Mouse (Mus musculus) macrophage (primary cell): ENCODE measurements at regions not wholly inside any gene's neighbourhood (a gene's known extent, or its start where the extent isn't known, plus 50 kb on each side); places are given as distances from the start of the nearest gene placed in this dataset.

Source experiments
- H3K27ac ChIP-seq: fragments of 350-480 bp; formaldehyde crosslinking; 2 replicates; pipeline ENCODE4 v1.9.0; 2021
- H3K36me3 ChIP-seq: fragments of 350-480 bp; formaldehyde crosslinking; 2 replicates; pipeline ENCODE4 v1.9.0; 2021; ENCODE audit errors: inconsistent target
- H3K4me3 ChIP-seq: fragments of 350-480 bp; formaldehyde crosslinking; 2 replicates; pipeline ENCODE4 v1.9.0; 2021; ENCODE audit errors: inconsistent target
- H3K79me2 ChIP-seq: fragments of 350-480 bp; formaldehyde crosslinking; 2 replicates; pipeline ENCODE4 v1.9.0; 2021; ENCODE audit errors: inconsistent target
- WGBS: methylation state at CpG from one replicate; pipeline ENCODE4 v1.1.7; 2026; ENCODE audit warnings: inconsistent platforms; ENCODE audit not compliant: missing documents; 5-methylcytosine and 5-hydroxymethylcytosine counted together

GRCm38 (mm10) chr2:61476648-61477047 lies 101.7 kb upstream of the Tank start:
- no peaks in the 10 kb centered on the region for H3K79me2 ChIP-seq
- H3K27ac ChIP-seq: no peak overlapping the region
- H3K4me3 ChIP-seq: no peak overlapping the region
- H3K36me3 ChIP-seq: no peaks in the 10 kb centered on the region
- 79% methylated on average over 4 of the region's 4 CpGs for WGBS

DNA sequence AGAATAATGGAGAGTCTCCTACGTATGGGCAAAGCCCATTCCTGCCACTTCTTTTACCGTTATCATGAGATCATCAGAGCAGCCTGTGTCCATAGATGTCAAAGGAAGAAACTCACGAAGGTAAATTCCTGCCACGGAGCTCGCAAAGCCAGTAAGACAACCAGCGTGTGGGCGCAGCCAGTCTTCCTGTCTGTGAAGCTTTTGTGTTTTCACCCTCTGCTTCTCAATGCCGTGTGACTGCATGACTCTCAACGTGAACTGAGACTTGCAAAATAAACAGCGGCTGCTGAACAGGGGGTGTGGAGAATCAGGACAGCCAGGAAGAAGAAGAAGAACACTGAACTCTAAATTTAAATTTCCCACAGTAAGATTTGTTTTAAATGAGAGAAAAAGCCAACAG lies 103.8 kb upstream of the Tank start:
- no peak overlapping the region for H3K4me3 ChIP-seq

DNA sequence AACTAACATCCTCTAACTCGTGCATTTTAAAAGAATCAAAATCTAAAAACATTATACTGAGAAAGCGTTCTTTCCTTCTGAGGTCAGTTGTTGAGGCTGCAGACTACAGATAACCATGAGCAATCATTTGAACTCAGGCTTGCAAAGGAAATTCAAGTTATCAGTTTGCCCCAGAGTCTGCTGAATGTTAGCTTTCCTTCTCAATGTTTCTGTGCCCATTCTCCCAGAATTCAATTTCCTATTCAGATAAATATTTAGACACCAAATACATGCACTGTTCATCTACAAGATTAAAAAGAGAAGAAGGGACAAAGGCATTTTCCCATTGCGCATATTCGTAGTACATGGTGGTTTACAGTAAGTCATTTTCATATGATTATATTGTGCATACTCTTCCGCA lies 107.9 kb upstream of the Tank start:
- Histone ChIP-seq H3K36me3 (no peaks in the 10 kb centered on the region), H3K27ac (no peak overlapping the region), H3K79me2 (no peaks in the 10 kb centered on the region), H3K4me3 (no peak overlapping the region)
- 94% methylated on average over 5 of the region's 5 CpGs for WGBS

More for the DNA sequence above, 103.8 kb upstream of the Tank start:
- Histone ChIP-seq H3K79me2 (no peaks in the 10 kb centered on the region), H3K27ac (no peak overlapping the region), H3K36me3 (no peaks in the 10 kb centered on the region)
- 86% methylated on average over 10 of the region's 10 CpGs for WGBS

GRCm38 (mm10) chr2:61470064-61470463 lies 108.3 kb upstream of the Tank start:
- no peaks in the 10 kb centered on the region for H3K36me3 ChIP-seq
- no peak overlapping the region for H3K4me3 ChIP-seq
- H3K27ac ChIP-seq: no peak overlapping the region
- no peaks in the 10 kb centered on the region for H3K79me2 ChIP-seq

GRCm38 (mm10) chr2:61455902-61456301 lies 122.5 kb upstream of the Tank start:
- H3K79me2 ChIP-seq: no peaks in the 10 kb centered on the region
- H3K27ac ChIP-seq: no peak overlapping the region
- H3K36me3 ChIP-seq: no peaks in the 10 kb centered on the region
- WGBS: 42% methylated on average over 5 of the region's 5 CpGs
- H3K4me3 ChIP-seq: no peak overlapping the region

- Histone ChIP-seq H3K27ac (no peak overlapping the region), H3K36me3 (no peaks in the 10 kb centered on the region), H3K4me3 (no peak overlapping the region), H3K79me2 (no peaks in the 10 kb centered on the region)
- 28% methylated on average over 9 of the region's 9 CpGs for WGBS
Measured at GRCm38 (mm10) chr2:61454729-61455128, 123.7 kb upstream of the Tank start.

- Histone ChIP-seq H3K27ac (no peak overlapping the region), H3K36me3 (no peaks in the 10 kb centered on the region), H3K4me3 (no peak overlapping the region; the same call in 1 of the 2 replicates), H3K79me2 (no peaks in the 10 kb centered on the region)
- WGBS: 2% methylated on average over 12 of the region's 12 CpGs
Measured at GRCm38 (mm10) chr2:61454311-61454728, 124.1 kb upstream of the Tank start.

DNA sequence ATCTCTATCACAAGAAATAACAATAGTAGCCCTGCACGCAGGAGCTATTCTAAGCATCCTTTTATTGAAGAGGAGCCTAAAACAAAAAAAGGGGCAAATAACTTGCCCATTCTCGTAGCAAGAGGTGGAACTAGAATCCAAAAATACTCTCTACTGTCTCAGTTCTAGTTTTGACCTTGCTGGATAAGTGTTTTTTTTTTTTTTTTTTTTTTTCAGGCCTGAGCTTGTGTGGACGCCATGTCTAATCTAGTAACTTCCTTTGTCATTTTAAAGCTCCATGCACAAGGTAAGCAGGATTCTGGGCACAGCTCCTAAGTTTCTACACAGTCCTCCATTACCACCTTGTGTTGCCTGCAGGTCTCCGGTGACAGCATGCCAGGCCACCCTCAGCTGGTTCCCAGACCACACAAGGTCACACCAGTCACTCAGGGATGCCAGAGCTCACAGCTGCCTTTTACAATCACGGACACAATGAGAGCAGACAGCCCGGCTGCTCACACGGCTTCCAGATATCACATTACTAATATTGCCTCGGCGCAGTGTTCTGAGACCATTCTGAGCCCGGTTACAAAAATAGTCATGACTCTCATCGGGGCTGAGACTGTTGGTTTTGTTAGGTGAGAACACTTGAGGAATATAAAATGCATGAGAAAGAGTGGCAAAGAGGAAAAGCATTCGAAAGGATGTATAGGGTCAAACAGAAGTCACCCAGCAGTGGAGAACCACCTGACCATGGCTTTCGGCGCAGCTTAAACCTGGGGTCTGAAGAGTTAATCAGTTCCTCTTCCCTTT lies 124.7 kb upstream of the Tank start:
- no peaks in the 10 kb centered on the region for H3K79me2 ChIP-seq
- no peaks in the 10 kb centered on the region for H3K36me3 ChIP-seq
- WGBS: 73% methylated on average over 14 of the region's 14 CpGs
- no peak overlapping the region; the same call in 1 of the 2 replicates for H3K4me3 ChIP-seq
- H3K27ac ChIP-seq: no peak overlapping the region

DNA sequence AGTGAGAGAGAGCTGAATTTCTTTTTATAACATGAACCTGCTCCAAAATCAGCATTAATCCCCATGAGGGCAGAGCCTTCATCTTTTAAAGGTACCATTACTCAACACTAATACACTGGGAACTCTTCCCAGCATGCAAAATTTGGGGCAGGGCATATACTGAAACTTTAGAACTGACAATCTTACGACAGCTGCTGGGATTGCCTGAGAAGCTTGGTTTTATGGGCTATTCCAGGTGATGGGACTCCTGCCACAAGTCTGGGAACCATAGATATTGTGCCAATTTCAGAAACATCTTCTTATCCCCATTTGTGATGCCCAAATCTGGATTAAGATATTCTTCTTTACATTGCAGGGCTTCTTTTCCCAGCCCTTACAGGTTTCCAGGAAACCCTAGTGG lies 125.8 kb upstream of the Tank start:
- Histone ChIP-seq H3K27ac (no peak overlapping the region), H3K4me3 (no peak overlapping the region), H3K79me2 (no peaks in the 10 kb centered on the region), H3K36me3 (no peaks in the 10 kb centered on the region)
- 90% methylated on average over 1 of the region's 1 CpGs for whole genome bisulfite sequencing

DNA sequence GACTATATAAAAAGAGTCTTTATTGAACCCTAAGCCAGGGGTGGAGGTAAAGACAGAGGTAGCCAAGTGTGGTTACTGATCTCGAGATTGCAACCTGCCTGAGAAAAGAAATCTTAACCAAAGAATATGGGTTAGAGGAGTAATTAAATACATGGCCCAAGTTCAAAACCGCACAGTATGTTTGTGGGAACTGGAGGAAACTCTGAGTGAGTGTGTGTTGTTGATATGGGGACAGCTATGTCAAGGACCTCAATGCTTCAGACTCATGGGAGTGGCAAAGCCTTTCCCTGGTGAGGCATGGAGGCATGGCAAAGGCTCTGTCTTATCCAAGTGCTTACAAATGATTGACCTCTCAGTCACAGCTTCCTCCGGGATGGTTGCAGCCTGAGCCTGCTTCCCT lies 127.7 kb upstream of the Tank start:
- Histone ChIP-seq H3K79me2 (no peaks in the 10 kb centered on the region), H3K36me3 (no peaks in the 10 kb centered on the region), H3K4me3 (no peak overlapping the region), H3K27ac (no peak overlapping the region)
- 2% methylated on average over 3 of the region's 3 CpGs for WGBS

DNA sequence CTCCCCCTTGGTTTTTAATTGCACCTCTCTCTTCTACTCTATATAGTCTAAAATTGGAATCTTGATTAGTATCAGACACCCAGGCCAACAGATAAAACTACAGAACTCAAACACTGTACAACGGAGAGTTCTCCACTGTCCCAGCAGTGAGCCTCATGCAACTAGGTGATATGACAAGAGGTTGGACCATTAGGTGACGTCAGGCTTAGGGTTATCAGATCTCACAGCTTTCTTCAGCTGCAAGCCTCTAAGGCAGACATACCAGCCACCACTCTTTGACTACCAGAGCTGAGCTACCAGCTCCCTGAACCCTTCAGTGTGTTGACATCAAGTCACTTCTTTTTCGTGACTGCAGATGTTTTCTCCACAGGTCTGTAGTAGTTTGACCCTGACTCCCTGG lies 141.8 kb upstream of the Tank start:
- H3K4me3 ChIP-seq: no peak overlapping the region
- H3K36me3 ChIP-seq: no peaks in the 10 kb centered on the region
- H3K27ac ChIP-seq: no peak overlapping the region
- 95% methylated on average over 3 of the region's 3 CpGs for WGBS
- no peaks in the 10 kb centered on the region for H3K79me2 ChIP-seq

- Histone ChIP-seq H3K79me2 (no peaks in the 10 kb centered on the region), H3K27ac (no peak overlapping the region), H3K36me3 (no peaks in the 10 kb centered on the region), H3K4me3 (no peak overlapping the region)
- 95% methylated on average over 7 of the region's 7 CpGs for WGBS
Measured at GRCm38 (mm10) chr2:61407881-61408280, 170.5 kb upstream of the Tank start.

DNA sequence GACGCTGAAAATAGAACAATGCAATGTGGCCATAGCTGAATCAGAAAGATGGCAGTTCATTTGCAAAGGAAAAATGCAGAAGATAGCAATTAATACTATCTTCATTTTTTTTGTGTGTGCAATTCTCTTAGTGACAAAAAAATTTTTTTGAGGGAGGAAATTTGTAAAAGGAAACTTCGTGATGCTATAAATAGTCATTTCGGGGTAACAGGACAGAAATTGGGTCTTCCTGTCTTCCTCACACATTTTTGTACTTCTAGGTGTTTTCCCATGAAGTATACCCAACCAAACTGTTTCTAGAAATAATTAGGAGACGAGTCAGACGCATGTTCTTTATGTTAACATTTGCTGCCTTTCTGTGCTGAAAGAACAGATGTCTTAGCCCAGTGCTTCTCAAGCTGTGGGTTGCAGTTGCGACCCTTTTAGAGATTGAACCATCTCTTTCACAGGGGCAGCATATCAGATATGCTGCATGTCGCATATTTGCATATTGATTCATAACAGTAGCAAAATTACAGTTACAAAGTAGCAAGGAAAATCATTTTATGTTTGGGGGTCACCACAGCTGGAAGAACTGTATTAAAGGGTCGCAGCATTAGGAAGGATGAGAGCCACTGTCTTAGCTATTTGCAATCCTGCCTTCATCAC lies 172.2 kb upstream of the Tank start:
- Histone ChIP-seq H3K4me3 (no peak overlapping the region), H3K36me3 (no peaks in the 10 kb centered on the region), H3K79me2 (no peaks in the 10 kb centered on the region), H3K27ac (no peak overlapping the region)
- 83% methylated on average over 8 of the region's 8 CpGs for WGBS

DNA sequence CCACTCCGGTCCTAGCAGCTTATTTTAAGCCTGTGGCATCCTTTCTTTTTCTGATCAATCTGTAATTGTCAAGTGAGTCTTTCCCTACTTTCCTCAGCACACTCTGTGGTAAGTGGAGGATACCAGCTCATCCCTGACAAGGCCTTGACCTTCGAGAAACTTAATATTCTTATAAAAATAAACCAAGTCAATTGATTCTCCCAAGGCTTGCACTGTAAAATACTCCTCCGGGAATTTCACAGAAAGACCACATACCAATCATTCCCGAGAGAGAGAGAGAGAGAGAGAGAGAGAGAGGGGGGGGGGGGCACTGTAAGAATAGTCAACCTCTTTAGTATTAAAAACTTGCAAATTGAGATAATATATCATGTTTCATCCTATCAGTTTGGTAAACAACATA lies 173.1 kb upstream of the Tank start:
- 98% methylated on average over 3 of the region's 4 CpGs for WGBS
- H3K4me3 ChIP-seq: no peak overlapping the region
- no peak overlapping the region for H3K27ac ChIP-seq
- no peaks in the 10 kb centered on the region for H3K36me3 ChIP-seq
- no peaks in the 10 kb centered on the region for H3K79me2 ChIP-seq

GRCm38 (mm10) chr2:61402588-61403487 lies 175.5 kb upstream of the Tank start:
- H3K4me3 ChIP-seq: peak overlapping the region; percentile 21; the same call in 1 of the 2 replicates
- 17% methylated on average over 15 of the region's 15 CpGs for WGBS
- no peaks in the 10 kb centered on the region for H3K36me3 ChIP-seq
- no peak overlapping the region for H3K27ac ChIP-seq
- no peaks in the 10 kb centered on the region for H3K79me2 ChIP-seq
